Mouse (Mus musculus): ENCODE measurements around the gene Kcnj15.

GRCm38 (mm10) chr16:95243401-95243800 lies 14.0 kb upstream of the Kcnj15 start:
- TF ChIP-seq CTCF (IDR thresholded peaks at IDR 0.05; ENCODE audit: low read depth, low read length) = no peak
- no peak for TF ChIP-seq GATA1 (IDR thresholded peaks at IDR 0.05; ENCODE audit: borderline replicate concordance, low read length)
